ENCODE assay signal across 10 mouse cellular contexts in genomic region chr1:172048241-172048734, GRCm38 (mm10). TPM values are rescaled to one million over a fixed set of nuclear protein-coding genes. Genes with fewer than 3 reads are reported as not detected.
DNase-seq lines count a peak whose midpoint lies in the region; ATAC-seq and TF ChIP-seq lines count a peak whose summit lies in the region.
"Had no signal": no experiment of that assay in that cellular context is flagged by ENCODE, and none has a peak within 500 bp of the region (broad histone marks: within the 10 kb centered on the region; RNA-seq: fewer than 3 reads in every experiment).

No protein-coding gene starts in this region.

- ATAC-seq in lung, embryonic 16.5 days (ENCODE audit: low read depth) = no peak
- ATAC-seq: activated CD4-positive, CD25-positive, alpha-beta regulatory T cell, adult 4 months had no signal

- peak; percentile 55 for DNase-seq in embryo, embryonic 10.5 days (ENCODE audit: low spot score)
- DNase-seq in embryo, embryonic 10 days (ENCODE audit: low spot score) = no peak
- DNase-seq in lung, postnatal 10 days = no peak
- DNase-seq in kidney, postnatal 14 days = peak; percentile 22
- no peak for DNase-seq in adrenal gland, adult (ENCODE audit: inconsistent age in 2 of 2, low spot score in 1 of 2)
- no peak for DNase-seq in layer of hippocampus, postnatal 36 days
- DNase-seq: left cerebral cortex, postnatal 4 days had no signal

- no peak for TF ChIP-seq POLR2A in small intestine, adult 2 months (IDR thresholded peaks at IDR 0.05; ENCODE audit: low read depth, low read length)

- H3K4me2 ChIP-seq in lung, embryonic 16.5 days (ENCODE audit: low read depth, low read length) = no peak overlapping the region; the same call in 1 of the 2 replicates

- peaks cover 3% of the 10 kb centered on the region; the same call in 1 of the 2 replicates for H3K4me1 ChIP-seq in lung, embryonic 16.5 days (replicated peaks; ENCODE audit: control insufficient read depth, insufficient read depth, low read length)
- no peaks in the 10 kb centered on the region; the same call in 1 of the 2 replicates for H3K4me1 ChIP-seq in small intestine, adult 2 months (ENCODE audit: control insufficient read depth, insufficient read depth, insufficient read length, low read length)

- H3K9me3 ChIP-seq in lung, embryonic 16.5 days (ENCODE audit: control insufficient read depth, low read length) = no peaks in the 10 kb centered on the region

- no peaks in the 10 kb centered on the region for H3K36me3 ChIP-seq in lung, embryonic 16.5 days (ENCODE audit: control insufficient read depth, insufficient read depth, low read length)
- H3K36me3 ChIP-seq in small intestine, adult 2 months (ENCODE audit: control insufficient read depth, insufficient read depth, low read length) = no peaks in the 10 kb centered on the region

- no peak for TF ChIP-seq CTCF in small intestine, adult 2 months (IDR thresholded peaks at IDR 0.05; ENCODE audit: extremely low read depth, insufficient read length, insufficient replicate concordance, low read depth, low read length)

- H3K9ac ChIP-seq in lung, embryonic 16.5 days (ENCODE audit: low read length) = peak overlapping the region; percentile 12; the same call in 1 of the 2 replicates

- H3K27ac ChIP-seq in lung, embryonic 16.5 days (ENCODE audit: low read length) = no peak overlapping the region
- H3K27ac ChIP-seq in small intestine, adult 2 months (ENCODE audit: insufficient read depth, low read depth, low read length) = no peak overlapping the region

- peak overlapping the region; percentile 18; the same call in 1 of the 2 replicates for H3K4me3 ChIP-seq in lung, embryonic 16.5 days (ENCODE audit: low read length)
- H3K4me3 ChIP-seq in small intestine, adult 2 months (ENCODE audit: low read depth, low read length) = 0 out of 2 replicates have a peak overlapping the region, but pooled peaks have one; percentile 12

- H3K27me3 ChIP-seq in lung, embryonic 16.5 days (ENCODE audit: control insufficient read depth, insufficient read depth, low read depth, low read length) = peaks cover 11% of the 10 kb centered on the region
- peaks cover under 1% of the 10 kb centered on the region; the same call in 1 of the 2 replicates for H3K27me3 ChIP-seq in small intestine, adult 2 months (ENCODE audit: control insufficient read depth, insufficient read depth, low read length)

- WGBS in lung, embryonic 16.5 days = 14% methylated on average over 6 of the region's 6 CpGs
- 56% methylated on average over 6 of the region's 6 CpGs for WGBS in small intestine, adult 2 months

RNA-seq across cellular contexts. Expression of gene Nhlh1, which starts 9.1 kb away (rescaled TPM):
- not detected in 2 replicates for polyA plus RNA-seq in lung, embryonic 16.5 days (2015; fragmentation: Nextera tagmentation; extraction: Ambion mirVana)
- polyA plus RNA-seq in small intestine, adult 2 months (2012; rRNA removed) = 0.10 and 0.13 TPM in 2 replicates
- 1 to 10 TPM; 1.3 to 1.5 TPM for total RNA-seq in layer of hippocampus, postnatal 36 days (2021)
- polyA plus RNA-seq: activated CD4-positive, CD25-positive, alpha-beta regulatory T cell, adult 4 months had no signal

RNA-seq across cellular contexts. Expression of gene Vangl2, which starts 20.0 kb away (rescaled TPM):
- 10.8 and 12.2 TPM in 2 replicates for polyA plus RNA-seq in lung, embryonic 16.5 days (2015; fragmentation: Nextera tagmentation; extraction: Ambion mirVana)
- polyA plus RNA-seq in small intestine, adult 2 months (2012; rRNA removed) = 1.4 and 1.6 TPM in 2 replicates
- 10 to 100 TPM; 14.8 to 16.0 TPM for total RNA-seq in layer of hippocampus, postnatal 36 days (2021)

RNA-seq across cellular contexts. Expression of gene Copa, which starts 34.0 kb away (rescaled TPM):
- polyA plus RNA-seq in lung, embryonic 16.5 days (2015; fragmentation: Nextera tagmentation; extraction: Ambion mirVana) = 242 and 253 TPM in 2 replicates
- polyA plus RNA-seq in small intestine, adult 2 months (2012; rRNA removed) = 25.0 and 46.0 TPM in 2 replicates
- 100 to 1,000 TPM; 144 TPM for total RNA-seq in layer of hippocampus, postnatal 36 days (2021)

RNA-seq across cellular contexts. Expression of gene Ncstn, which starts 34.3 kb away (rescaled TPM):
- polyA plus RNA-seq in lung, embryonic 16.5 days (2015; fragmentation: Nextera tagmentation; extraction: Ambion mirVana) = 146 TPM in 2 replicates
- 46.4 and 118 TPM in 2 replicates for polyA plus RNA-seq in small intestine, adult 2 months (2012; rRNA removed)
- total RNA-seq in layer of hippocampus, postnatal 36 days (2021) = 10 to 100 TPM; 57.1 to 60.1 TPM

Comparison
In these comparisons a context has a peak if more than half of its experiments do, and no peak if none do; other contexts are left out.
1. DNase-seq: peak in embryo, embryonic 10.5 days (single experiment) and kidney, postnatal 14 days (single experiment); none in embryo, embryonic 10 days (single experiment), lung, postnatal 10 days (single experiment), adrenal gland, adult (0 of 2) and layer of hippocampus, postnatal 36 days (0 of 2).